Mouse (Mus musculus) gastrocnemius, postnatal 10 days (tissue): ENCODE measurements around the gene Gm10273. TPM values are rescaled to one million over a fixed set of nuclear protein-coding genes. Genes with fewer than 3 reads are reported as not detected.

Source experiments
- total RNA-seq, 2 experiments: library from RNA; stranded (reverse); gene quantifications; 2 replicates each; pipeline ENCODE4 v1.2.3; 2021

Gm10273 gene
- total RNA-seq, 2 experiments from 2014 or later, result 112 to 119 TPM

Other genes with a start within 250 kb of the Gm10273 start
- gene Sept10, start 173.8 kb upstream of the Gm10273 start, total RNA-seq, result 10 to 100 TPM; 26.8 to 30.4 TPM
- gene Sowahc, start 173.7 kb upstream of the Gm10273 start, total RNA-seq, result 1 to 10 TPM; 2.6 to 2.9 TPM
- 10 to 100 TPM; 34.4 to 37.9 TPM for gene P4ha1, start 72.3 kb upstream of the Gm10273 start, total RNA-seq
- under 1 TPM in 1 of 2 experiments, not detected in 1; 0.34 TPM for gene Pla2g12b, start 8.0 kb downstream of the Gm10273 start, total RNA-seq
- gene Oit3, start 46.1 kb downstream of the Gm10273 start, total RNA-seq, result under 1 TPM; 0.54 to 0.89 TPM
- gene Gm10322, start 220.4 kb downstream of the Gm10273 start, total RNA-seq, result not detected
- gene Mcu, start 221.1 kb downstream of the Gm10273 start, total RNA-seq, result 10 to 100 TPM; 63.1 to 65.2 TPM